Mouse (Mus musculus): ENCODE measurements around the gene Cab39.

The Cab39 gene

DNA sequence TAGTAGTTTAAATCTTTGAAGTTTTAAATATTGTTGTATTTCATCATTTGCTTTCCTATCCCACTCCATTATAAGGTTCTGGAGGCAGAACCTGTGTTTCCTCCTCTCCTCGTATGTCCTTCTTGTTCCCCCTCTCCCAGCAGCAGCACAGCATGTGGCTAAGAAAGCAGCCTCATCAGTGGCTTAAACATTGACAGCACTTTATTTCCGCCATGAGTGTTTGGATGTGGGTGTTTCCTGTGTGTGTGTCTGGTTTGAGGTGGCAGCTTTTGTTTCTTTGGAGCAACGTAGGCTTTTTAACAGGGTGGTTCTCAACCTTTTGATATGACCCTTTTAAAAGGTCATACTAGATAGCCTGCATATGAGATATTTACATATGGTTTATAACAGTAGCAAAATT, 52.2 kb downstream of the Cab39 start:
- DNase-seq (ENCODE audit: low read depth, low spot score): no peak

- no peak for DNase-seq (ENCODE audit: low read depth, low spot score)
Observed at GRCm38 (mm10) chr1:85849016-85849415, 55.8 kb downstream of the Cab39 start.

DNA sequence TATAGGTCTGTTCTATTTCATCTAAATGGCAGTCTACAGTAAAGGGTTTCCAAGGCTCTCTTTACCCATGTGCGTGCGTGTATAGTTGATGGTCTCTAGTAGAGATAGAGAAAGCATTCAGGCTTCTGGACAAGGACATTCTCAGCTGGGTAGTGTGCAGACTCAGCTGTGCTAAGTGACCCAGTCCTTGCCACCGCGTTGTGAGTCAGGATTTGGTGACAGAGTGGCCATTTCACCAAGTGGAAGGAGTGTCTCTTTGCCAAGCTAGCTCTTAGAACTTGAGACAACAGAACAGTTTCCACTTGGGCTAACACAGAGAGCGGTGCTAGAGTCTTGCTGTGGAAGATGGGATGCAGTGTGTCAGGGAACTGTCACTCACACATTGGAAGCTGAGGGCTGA, 57.6 kb downstream of the Cab39 start:
- DNase-seq (ENCODE audit: low read depth, low spot score): no peak

- peak; percentile 77 for DNase-seq (ENCODE audit: low read depth, low spot score)
Observed at GRCm38 (mm10) chr1:85852996-85853689, 59.9 kb downstream of the Cab39 start.

DNA sequence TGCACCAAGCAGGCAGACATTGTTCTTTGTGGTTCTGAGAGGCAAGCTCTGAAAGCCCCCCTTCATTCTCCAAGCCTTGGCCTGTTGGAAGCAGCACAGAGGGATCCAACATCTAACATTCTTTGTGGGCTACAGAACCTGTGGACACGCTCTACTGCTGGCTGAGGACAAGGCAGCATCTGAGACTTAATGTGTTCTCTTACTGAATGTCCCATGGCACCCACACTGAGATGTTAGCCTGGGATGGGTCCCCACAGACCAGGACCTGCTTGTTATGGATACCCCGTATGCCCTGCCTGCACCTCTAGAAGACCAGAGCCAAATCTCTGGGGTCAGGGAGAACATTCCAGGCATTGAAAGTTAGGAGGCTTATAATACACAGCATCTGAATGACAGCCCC, 60.6 kb downstream of the Cab39 start:
- DNase-seq (ENCODE audit: low read depth, low spot score): no peak

DNA sequence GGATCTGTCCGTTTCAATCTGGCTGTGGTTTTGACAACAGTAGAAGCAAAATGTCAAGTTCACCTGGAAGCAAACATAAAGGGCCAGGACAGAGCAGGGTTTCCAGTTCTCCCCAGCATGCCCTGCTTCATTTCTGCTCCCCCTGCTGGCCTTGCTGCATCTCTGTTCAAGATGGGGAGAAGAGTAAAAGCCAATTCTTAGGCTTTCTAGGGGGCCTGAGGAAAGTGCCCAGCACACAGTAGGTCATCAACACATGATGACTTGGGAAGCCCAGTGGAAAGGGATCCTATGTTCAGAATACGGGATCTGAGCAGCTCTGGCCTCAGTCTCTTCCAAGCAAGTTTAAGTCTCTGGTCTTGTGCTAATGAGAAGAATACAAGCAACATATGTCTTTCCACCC, 61.2 kb downstream of the Cab39 start:
- DNase-seq (ENCODE audit: low read depth, low spot score): no peak

- DNase-seq (ENCODE audit: low read depth, low spot score): no peak
Observed at GRCm38 (mm10) chr1:85856266-85856665, 63.0 kb downstream of the Cab39 start.

DNA sequence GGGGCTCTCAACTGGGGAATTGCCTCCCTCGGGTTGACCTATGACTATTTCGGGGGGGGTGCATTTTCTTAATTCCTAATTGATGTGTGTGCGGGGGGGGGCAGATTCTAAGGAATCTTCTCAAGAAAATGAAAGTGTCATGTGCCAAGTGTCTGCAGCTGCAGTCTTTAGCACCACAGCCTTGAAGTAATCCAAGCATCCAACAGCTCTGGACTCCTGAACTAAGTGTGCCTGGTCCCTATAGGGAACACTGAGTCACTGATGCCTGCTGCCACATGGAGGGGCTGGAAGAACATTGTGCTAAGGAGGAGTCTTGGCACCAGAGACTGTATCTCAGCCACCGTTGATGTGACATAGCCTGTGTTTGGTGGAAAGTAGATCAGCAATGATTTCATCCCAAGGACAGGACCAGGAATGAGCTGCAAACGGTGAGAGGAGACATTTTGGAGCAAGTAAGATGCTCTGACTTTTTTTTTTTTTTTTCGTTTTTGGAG, 64.1 kb downstream of the Cab39 start:
- DNase-seq (ENCODE audit: low read depth, low spot score): no peak

DNA sequence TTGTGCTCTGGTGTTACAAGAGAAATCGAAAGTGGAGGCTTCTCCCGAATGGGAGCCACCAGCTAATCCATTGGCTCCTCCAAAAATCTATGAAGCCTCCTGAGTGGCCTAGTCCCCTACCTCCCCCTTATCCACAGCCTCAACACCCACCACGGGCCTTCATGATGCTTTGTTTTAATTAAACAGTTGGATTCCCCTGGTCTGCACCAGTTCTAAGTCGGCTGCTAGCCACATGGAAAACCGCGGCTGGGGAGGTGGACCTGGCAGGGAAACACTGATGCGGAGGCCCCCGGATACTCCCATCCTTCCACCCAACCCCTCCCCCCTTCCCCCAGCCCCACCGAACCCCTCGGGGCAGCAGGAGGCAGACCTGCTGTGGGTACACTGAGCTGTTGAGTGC, 71.1 kb downstream of the Cab39 start:
- no peak for DNase-seq (ENCODE audit: low read depth, low spot score)

GRCm38 (mm10) chr1:85870001-85870400, 76.8 kb downstream of the Cab39 start:
- DNase-seq (ENCODE audit: low read depth, low spot score): no peak

- no peak for DNase-seq (ENCODE audit: low read depth, low spot score)
Observed at GRCm38 (mm10) chr1:85870546-85870945, 77.3 kb downstream of the Cab39 start.

- no peak for DNase-seq (ENCODE audit: low read depth, low spot score)
Observed at GRCm38 (mm10) chr1:85882003-85882402, 88.8 kb downstream of the Cab39 start.

DNA sequence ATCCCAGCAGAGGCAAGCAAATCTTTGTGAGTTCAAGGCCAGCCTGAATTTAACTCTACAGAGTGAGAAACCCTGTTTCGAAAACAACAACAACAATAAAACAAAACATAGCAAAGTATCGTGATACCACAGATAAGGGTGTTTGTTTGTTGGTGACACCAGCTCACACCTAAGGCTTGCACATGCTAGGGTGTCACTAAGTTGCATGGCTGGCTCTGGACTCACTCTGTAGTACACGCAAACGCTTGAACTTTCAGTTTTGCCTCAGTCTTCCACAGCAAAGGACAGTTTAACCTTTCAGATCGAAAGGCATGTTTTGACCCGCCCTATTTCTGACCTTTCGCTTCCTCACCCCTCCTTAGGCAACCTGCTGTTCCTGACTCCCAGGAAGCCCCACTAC, 94.0 kb downstream of the Cab39 start:
- DNase-seq (ENCODE audit: low read depth, low spot score): no peak

- peak; percentile 89 for DNase-seq (ENCODE audit: low read depth, low spot score)
Observed at GRCm38 (mm10) chr1:85894231-85894747, 101.0 kb downstream of the Cab39 start, which contains the start of gene Itm2c. Gene Itm2c (plus strand): TSS chr1:85894281.

DNA sequence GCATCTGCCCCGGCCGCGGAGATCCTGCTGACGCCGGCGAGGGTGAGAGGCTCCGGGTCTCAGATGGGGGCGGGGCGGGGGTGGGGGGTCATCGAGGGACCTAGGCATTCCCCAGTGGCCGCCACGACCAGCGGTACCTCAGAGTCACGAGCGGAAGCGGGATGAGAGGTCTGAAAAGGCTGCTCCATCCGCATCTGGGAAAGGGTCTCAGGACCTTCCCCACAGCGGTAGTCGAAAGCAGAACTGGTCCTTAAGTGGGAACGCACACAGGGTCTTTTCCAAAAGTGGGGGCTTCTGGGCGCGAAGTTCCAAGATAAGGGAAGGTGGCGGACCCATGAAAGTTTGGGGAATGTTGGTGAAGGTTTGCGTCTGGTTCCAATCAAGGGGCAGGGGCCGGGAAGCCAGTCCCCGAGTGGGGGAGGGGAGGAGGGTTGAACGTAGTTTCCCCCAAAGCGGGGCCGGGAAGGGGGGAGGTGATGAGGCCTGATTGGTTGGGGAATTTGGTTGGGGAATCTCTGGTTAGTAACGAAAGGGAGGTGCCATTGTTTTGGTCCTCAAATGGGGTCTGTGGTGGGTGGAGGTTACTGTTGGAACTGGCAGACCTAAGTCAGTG, 101.6 kb downstream of the Cab39 start:
- peak; percentile 87 for DNase-seq (ENCODE audit: low read depth, low spot score)

- peak; percentile 77 for DNase-seq (ENCODE audit: low read depth, low spot score)
Observed at GRCm38 (mm10) chr1:85895391-85895837, 102.2 kb downstream of the Cab39 start.

GRCm38 (mm10) chr1:85896110-85896509, 102.9 kb downstream of the Cab39 start:
- no peak for DNase-seq (ENCODE audit: low read depth, low spot score)

GRCm38 (mm10) chr1:85896781-85897700, 103.8 kb downstream of the Cab39 start:
- DNase-seq (ENCODE audit: low read depth, low spot score): no peak

DNA sequence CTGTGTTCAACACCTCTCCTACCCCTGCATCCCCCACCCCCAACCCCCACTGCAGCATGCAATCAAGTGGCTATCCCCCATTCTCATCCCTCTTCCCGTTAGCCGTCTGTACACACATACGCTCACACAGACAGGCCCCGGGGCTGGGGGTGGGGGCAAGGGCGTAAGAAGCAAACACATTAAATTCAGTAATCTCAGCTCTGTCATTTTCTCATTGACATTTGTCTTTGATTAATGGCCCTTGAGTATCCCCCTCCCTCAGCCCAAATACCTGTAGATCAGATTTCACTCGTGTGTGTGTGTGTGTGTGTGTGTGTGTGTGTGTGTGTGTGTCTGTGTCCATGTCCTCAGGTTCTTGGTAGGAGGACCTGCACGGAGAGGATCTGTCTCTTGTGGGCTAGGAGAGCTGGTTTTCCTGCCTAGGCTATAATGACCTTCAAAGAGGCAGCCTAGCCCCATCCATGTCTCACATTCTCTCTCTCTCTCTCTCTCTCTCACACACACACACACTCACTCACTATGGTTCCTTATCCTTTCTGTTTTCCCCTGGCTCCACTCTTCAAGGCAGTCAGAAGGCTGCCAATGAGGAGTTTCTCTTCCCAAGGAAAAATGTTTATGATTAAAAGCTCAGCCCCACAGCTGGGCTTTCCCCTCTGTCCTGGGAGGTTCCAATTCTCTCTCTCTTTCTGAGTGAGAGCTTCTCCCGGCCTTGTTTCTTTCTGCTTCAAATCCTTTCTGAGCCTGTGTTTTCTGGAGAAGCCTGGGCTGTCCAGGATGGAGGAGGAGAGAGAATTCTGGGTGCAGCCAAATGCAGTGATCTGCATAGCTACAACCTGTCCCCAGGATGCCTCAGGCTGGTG, 104.9 kb downstream of the Cab39 start:
- no peak for DNase-seq (ENCODE audit: low read depth, low spot score)

- no peak for DNase-seq (ENCODE audit: low read depth, low spot score)
Observed at GRCm38 (mm10) chr1:85898761-85899387, 105.6 kb downstream of the Cab39 start.

DNA sequence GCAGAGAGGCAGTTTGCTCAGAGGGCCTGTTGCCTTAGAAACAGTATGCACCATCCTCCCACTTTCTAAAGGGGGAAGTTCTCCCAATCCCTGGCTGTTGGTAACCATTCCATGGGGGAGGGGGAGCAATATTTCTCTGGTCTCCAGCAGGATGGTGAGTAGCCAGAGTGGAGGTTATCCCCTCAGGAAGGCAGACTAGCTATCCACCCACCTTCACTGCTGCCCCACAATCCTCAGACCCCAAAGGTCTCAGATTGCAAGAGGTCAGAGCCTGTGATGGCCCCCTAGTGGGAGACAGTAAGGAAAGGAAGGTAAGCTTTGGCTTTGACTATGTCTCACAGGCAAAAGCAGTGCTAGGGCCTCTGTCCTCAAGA, 106.1 kb downstream of the Cab39 start:
- no peak for DNase-seq (ENCODE audit: low read depth, low spot score)

Measured in mesoderm, embryonic 11.5 days (tissue).